Mouse (Mus musculus) erythroblast, embryonic 14.5 days (primary cell): ENCODE measurements around the gene Spata46. TPM values are rescaled to one million over a fixed set of nuclear protein-coding genes. Genes with fewer than 3 reads are reported as not detected.

Source experiments
- H3K27me3 ChIP-seq: 2 replicates; pipeline ENCODE4 v1.6.1; 2012; ENCODE audit warnings: inconsistent platforms; ENCODE audit not compliant: control insufficient read depth
- H3K36me3 ChIP-seq: 2 replicates; pipeline ENCODE4 v1.6.1; 2012; ENCODE audit warnings: mild to moderate bottlenecking, inconsistent platforms; ENCODE audit not compliant: control insufficient read depth
- H3K4me1 ChIP-seq: 2 replicates; pipeline ENCODE4 v1.6.1; 2012; ENCODE audit warnings: inconsistent platforms; ENCODE audit not compliant: control insufficient read depth
- H3K4me3 ChIP-seq: replicated peaks from 2 replicates; pipeline ENCODE3; 2012; ENCODE audit warnings: moderate library complexity, mild to moderate bottlenecking, inconsistent platforms
- H3K9me3 ChIP-seq: 2 replicates; pipeline ENCODE4 v1.6.1; 2012; ENCODE audit warnings: low read length, inconsistent platforms, mixed read lengths; ENCODE audit not compliant: control insufficient read depth
- GATA1 ChIP-seq: IDR thresholded peaks from 2 replicates; pipeline ENCODE4 v1.6.1; 2012; ENCODE audit warnings: low read length, inconsistent platforms, mixed read lengths
- TAL1 ChIP-seq: IDR thresholded peaks from 3 replicates; pipeline ENCODE4 v1.6.1; 2012; ENCODE audit warnings: low read length, inconsistent platforms, mixed read lengths
- polyA plus RNA-seq: library from polyadenylated mRNA; stranded (reverse); fragments of >175 nt; gene quantifications from 2 replicates; pipeline ENCODE4 v1.2.3, GENCODE M21; 2012

The Spata46 gene
- polyA plus RNA-seq, 1 experiment, result not detected

- peaks cover under 1% of the 10 kb centered on the region; the same call in 1 of the 2 replicates for H3K36me3 ChIP-seq
These were observed 16.7 kb downstream of the Spata46 start for GRCm38 (mm10) chr1:170325277-170325676.

GRCm38 (mm10) chr1:170331926-170332325 is 23.3 kb downstream of the Spata46 start:
- Histone ChIP-seq H3K9me3 (no peaks in the 10 kb centered on the region), H3K27me3 (no peaks in the 10 kb centered on the region), H3K4me3 (no peak overlapping the region), H3K36me3 (no peaks in the 10 kb centered on the region; the same call in 1 of the 2 replicates), H3K4me1 (no peaks in the 10 kb centered on the region)
- TF ChIP-seq TAL1 (no peak), GATA1 (no peak)

More at GRCm38 (mm10) chr1:170325277-170325676, 16.7 kb downstream of the Spata46 start:
- Histone ChIP-seq H3K4me1 (no peaks in the 10 kb centered on the region), H3K9me3 (no peaks in the 10 kb centered on the region), H3K4me3 (no peak overlapping the region), H3K27me3 (no peaks in the 10 kb centered on the region)
- no peak for TF ChIP-seq GATA1
- TF ChIP-seq TAL1, result no peak

GRCm38 (mm10) chr1:170332775-170333174 is 24.2 kb downstream of the Spata46 start:
- H3K27me3 ChIP-seq, result no peaks in the 10 kb centered on the region
- no peaks in the 10 kb centered on the region for H3K4me1 ChIP-seq

GRCm38 (mm10) chr1:170339943-170340342 is 31.3 kb downstream of the Spata46 start:
- Histone ChIP-seq H3K27me3 (no peaks in the 10 kb centered on the region), H3K4me3 (no peak overlapping the region), H3K36me3 (no peaks in the 10 kb centered on the region; the same call in 1 of the 2 replicates), H3K4me1 (no peaks in the 10 kb centered on the region), H3K9me3 (no peaks in the 10 kb centered on the region)
- TF ChIP-seq GATA1 (no peak), TAL1 (no peak)

More at GRCm38 (mm10) chr1:170332775-170333174, 24.2 kb downstream of the Spata46 start:
- TF ChIP-seq TAL1 (no peak), GATA1 (no peak)
- no peak overlapping the region for H3K4me3 ChIP-seq
- H3K36me3 ChIP-seq, result no peaks in the 10 kb centered on the region; the same call in 1 of the 2 replicates
- H3K9me3 ChIP-seq, result no peaks in the 10 kb centered on the region

GRCm38 (mm10) chr1:170343081-170343480 is 34.5 kb downstream of the Spata46 start:
- TF ChIP-seq GATA1 (no peak), TAL1 (no peak)
- Histone ChIP-seq H3K4me1 (no peaks in the 10 kb centered on the region), H3K4me3 (no peak overlapping the region), H3K27me3 (no peaks in the 10 kb centered on the region), H3K36me3 (no peaks in the 10 kb centered on the region; the same call in 1 of the 2 replicates), H3K9me3 (no peaks in the 10 kb centered on the region)

- Histone ChIP-seq H3K4me1 (no peaks in the 10 kb centered on the region), H3K4me3 (no peak overlapping the region), H3K9me3 (no peaks in the 10 kb centered on the region), H3K36me3 (no peaks in the 10 kb centered on the region), H3K27me3 (no peaks in the 10 kb centered on the region)
- TF ChIP-seq GATA1, result no peak
These were observed 35.3 kb downstream of the Spata46 start for GRCm38 (mm10) chr1:170343906-170344305.

GRCm38 (mm10) chr1:170346266-170346665 is 37.7 kb downstream of the Spata46 start:
- no peak overlapping the region for H3K4me3 ChIP-seq
- no peaks in the 10 kb centered on the region for H3K4me1 ChIP-seq
- no peaks in the 10 kb centered on the region for H3K27me3 ChIP-seq
- TF ChIP-seq TAL1 (no peak), GATA1 (no peak)
- no peaks in the 10 kb centered on the region for H3K36me3 ChIP-seq
- no peaks in the 10 kb centered on the region for H3K9me3 ChIP-seq

GRCm38 (mm10) chr1:170351080-170351479 is 42.5 kb downstream of the Spata46 start:
- Histone ChIP-seq H3K27me3 (no peaks in the 10 kb centered on the region), H3K9me3 (no peaks in the 10 kb centered on the region), H3K4me3 (no peak overlapping the region), H3K4me1 (no peaks in the 10 kb centered on the region), H3K36me3 (no peaks in the 10 kb centered on the region)
- TF ChIP-seq GATA1, result no peak
- no peak for TF ChIP-seq TAL1

GRCm38 (mm10) chr1:170353335-170353734 is 44.7 kb downstream of the Spata46 start:
- H3K4me3 ChIP-seq, result no peak overlapping the region
- H3K4me1 ChIP-seq, result no peaks in the 10 kb centered on the region
- H3K36me3 ChIP-seq, result no peaks in the 10 kb centered on the region
- no peaks in the 10 kb centered on the region for H3K27me3 ChIP-seq
- TF ChIP-seq TAL1 (no peak), GATA1 (no peak)
- no peaks in the 10 kb centered on the region for H3K9me3 ChIP-seq

GRCm38 (mm10) chr1:170360183-170360915 is 51.7 kb downstream of the Spata46 start:
- Histone ChIP-seq H3K36me3 (no peaks in the 10 kb centered on the region), H3K9me3 (no peaks in the 10 kb centered on the region), H3K27me3 (no peaks in the 10 kb centered on the region), H3K4me1 (no peaks in the 10 kb centered on the region), H3K4me3 (no peak overlapping the region)
- TF ChIP-seq GATA1, result no peak
- no peak for TF ChIP-seq TAL1

Other genes starting within 250 kb of the Spata46 start
- gene Ddr2, start 198.0 kb upstream of the Spata46 start, polyA plus RNA-seq, result under 0.01 TPM in 1 of 2 replicates, not detected in the other
- gene Uap1, start 133.8 kb upstream of the Spata46 start, polyA plus RNA-seq, result 0.31 and 0.32 TPM in 2 replicates
- 0.07 and 0.08 TPM in 2 replicates for gene Uhmk1, start 93.4 kb upstream of the Spata46 start, polyA plus RNA-seq
- not detected in 2 replicates for gene Sh2d1b2, start 76.1 kb upstream of the Spata46 start, polyA plus RNA-seq
- not detected in 2 replicates for gene Sh2d1b1, start 31.5 kb upstream of the Spata46 start, polyA plus RNA-seq
- 0.17 and 0.25 TPM in 2 replicates for gene Gm7694, start 2.5 kb upstream of the Spata46 start, polyA plus RNA-seq